Mouse (Mus musculus): ENCODE measurements around the gene Rnf144b. TPM values are rescaled to one million over a fixed set of nuclear protein-coding genes. Genes with fewer than 3 reads are reported as not detected.
A peak's percentile ranks its signal among the peaks of the same experiment; 100 is the strongest.

The Rnf144b gene
- polyA plus RNA-seq, 1 experiment from 2014 or later, result 0.91 TPM

DNA sequence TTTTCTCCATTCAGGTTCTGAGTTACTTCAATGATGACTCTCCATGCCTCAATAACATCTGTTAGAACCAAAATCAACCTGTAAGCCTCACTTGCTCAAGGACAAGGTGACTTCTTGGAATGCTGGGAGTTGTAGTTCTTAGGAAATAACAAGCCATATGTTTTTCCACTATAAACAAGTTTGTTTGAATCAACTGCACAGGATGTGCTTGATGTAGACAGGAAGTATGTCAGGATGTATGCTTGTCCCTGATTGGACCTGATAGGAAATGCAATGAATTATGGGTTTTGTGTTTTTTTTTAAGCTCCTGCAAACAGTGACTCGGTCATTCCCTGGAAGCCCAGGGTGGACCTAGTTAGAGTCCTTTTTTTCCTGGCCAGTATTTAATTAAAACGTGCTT, 139.5 kb downstream of the Rnf144b start:
- ATAC-seq, result peak; percentile 65; the same call in 1 of the 2 replicates
- Histone ChIP-seq H3K4me3 (ENCODE audit: low read depth, low read length) (no peak overlapping the region), H3K9ac (ENCODE audit: low read length) (no peak overlapping the region), H3K4me1 (ENCODE audit: control insufficient read depth, insufficient read depth, low read length) (peaks cover 2% of the 10 kb centered on the region; the same call in 1 of the 2 replicates), H3K36me3 (ENCODE audit: control insufficient read depth, insufficient read depth, low read length) (no peaks in the 10 kb centered on the region), H3K27me3 (replicated peaks; ENCODE audit: control insufficient read depth, insufficient read depth, low read length) (no peaks in the 10 kb centered on the region), H3K9me3 (replicated peaks; ENCODE audit: control insufficient read depth, low read length) (no peaks in the 10 kb centered on the region), H3K4me2 (ENCODE audit: low read length) (no peak overlapping the region), H3K27ac (ENCODE audit: low read depth, low read length) (no peak overlapping the region)
- peak; percentile 71 for DNase-seq (ENCODE audit: low spot score)
- 80% methylated on average over 2 of the region's 2 CpGs for WGBS

DNA sequence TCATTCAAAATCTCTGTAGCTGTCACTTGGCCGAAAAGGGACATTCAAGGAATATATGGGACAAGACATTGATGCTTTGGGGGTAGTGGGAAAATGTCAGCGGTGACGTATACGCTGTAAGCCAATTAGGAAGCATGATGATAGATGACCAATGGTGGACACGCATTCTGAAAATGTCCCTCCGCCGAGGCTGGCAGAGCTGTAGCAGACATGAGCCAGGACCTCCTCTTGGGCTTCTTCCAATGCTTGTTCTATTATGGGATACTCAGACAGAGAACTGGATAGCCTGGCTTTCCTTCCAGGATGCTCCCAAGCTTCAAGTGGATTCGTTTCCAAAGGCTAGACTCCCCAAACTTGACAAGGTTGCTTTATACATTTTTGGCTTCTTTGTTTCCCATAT, 141.9 kb downstream of the Rnf144b start:
- no peak for DNase-seq (ENCODE audit: low spot score)
- Histone ChIP-seq H3K4me3 (ENCODE audit: low read depth, low read length) (no peak overlapping the region), H3K4me1 (ENCODE audit: control insufficient read depth, insufficient read depth, low read length) (no peaks in the 10 kb centered on the region), H3K27ac (ENCODE audit: low read depth, low read length) (no peak overlapping the region), H3K9ac (ENCODE audit: low read length) (no peak overlapping the region), H3K36me3 (ENCODE audit: control insufficient read depth, insufficient read depth, low read length) (no peaks in the 10 kb centered on the region), H3K9me3 (replicated peaks; ENCODE audit: control insufficient read depth, low read length) (no peaks in the 10 kb centered on the region; the same call in 1 of the 2 replicates), H3K4me2 (ENCODE audit: low read length) (no peak overlapping the region), H3K27me3 (replicated peaks; ENCODE audit: control insufficient read depth, insufficient read depth, low read length) (no peaks in the 10 kb centered on the region)
- ATAC-seq, result no peak
- 91% methylated on average over 8 of the region's 8 CpGs for WGBS

DNA sequence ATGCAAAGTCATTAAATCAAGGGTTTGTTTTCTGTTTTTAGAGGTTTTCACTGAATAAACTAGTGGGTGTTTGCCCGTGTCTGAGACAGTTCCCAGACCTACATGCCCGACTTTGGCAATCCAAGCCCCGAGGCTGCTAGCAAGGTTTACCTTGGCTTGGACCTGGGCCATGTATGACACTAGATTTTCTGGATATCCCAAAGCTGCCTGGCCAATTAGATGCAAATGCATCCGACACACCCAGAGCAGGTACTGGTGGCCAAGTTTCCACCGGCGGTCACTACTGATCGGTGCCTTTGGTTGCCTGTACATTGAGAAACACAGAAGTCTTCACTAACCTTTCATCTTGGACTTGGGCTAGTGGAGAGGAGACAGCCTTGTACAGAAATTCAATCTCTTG, 144.0 kb downstream of the Rnf144b start:
- H3K36me3 ChIP-seq (ENCODE audit: control insufficient read depth, insufficient read depth, low read length), result no peaks in the 10 kb centered on the region

DNA sequence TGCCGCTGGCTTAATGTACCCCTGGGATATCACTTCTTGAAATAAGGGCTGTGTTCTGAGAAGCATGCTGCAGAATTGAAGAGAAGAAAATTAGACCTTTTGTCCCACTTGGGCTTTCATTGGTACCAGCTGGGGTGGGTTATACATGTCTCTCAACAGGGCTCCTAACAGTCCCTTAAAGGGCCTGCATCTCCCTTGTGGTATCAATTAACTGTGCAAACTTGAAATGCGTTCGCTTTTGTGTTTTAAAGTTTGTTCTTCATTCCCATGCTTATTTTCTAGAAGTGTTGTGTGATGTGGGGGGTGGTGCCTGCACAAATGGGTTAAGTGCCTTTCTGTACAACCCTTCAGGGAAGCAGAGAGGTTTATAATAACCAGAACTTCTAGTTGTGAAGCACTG, 145.8 kb downstream of the Rnf144b start:
- DNase-seq (ENCODE audit: low spot score) (peak; percentile 43), ATAC-seq (no peak)
- WGBS, result 33% methylated on average over 3 of the region's 3 CpGs
- no peak overlapping the region for H3K4me2 ChIP-seq (ENCODE audit: low read length)
- no peaks in the 10 kb centered on the region for H3K36me3 ChIP-seq (ENCODE audit: control insufficient read depth, insufficient read depth, low read length)
- H3K27ac ChIP-seq (ENCODE audit: low read depth, low read length), result no peak overlapping the region
- H3K27me3 ChIP-seq (replicated peaks; ENCODE audit: control insufficient read depth, insufficient read depth, low read length), result no peaks in the 10 kb centered on the region
- no peak overlapping the region for H3K4me3 ChIP-seq (ENCODE audit: low read depth, low read length)
- H3K4me1 ChIP-seq (ENCODE audit: control insufficient read depth, insufficient read depth, low read length), result peaks cover 2% of the 10 kb centered on the region; the same call in 1 of the 2 replicates
- H3K9ac ChIP-seq (ENCODE audit: low read length), result no peak overlapping the region
- H3K9me3 ChIP-seq (replicated peaks; ENCODE audit: control insufficient read depth, low read length), result no peaks in the 10 kb centered on the region; the same call in 1 of the 2 replicates

More for the DNA sequence above, 144.0 kb downstream of the Rnf144b start:
- ATAC-seq, result no peak
- DNase-seq (ENCODE audit: low spot score), result no peak
- H3K4me3 ChIP-seq (ENCODE audit: low read depth, low read length), result no peak overlapping the region
- H3K9ac ChIP-seq (ENCODE audit: low read length), result no peak overlapping the region
- 83% methylated on average over 7 of the region's 7 CpGs for WGBS
- no peaks in the 10 kb centered on the region for H3K4me1 ChIP-seq (ENCODE audit: control insufficient read depth, insufficient read depth, low read length)
- H3K9me3 ChIP-seq (replicated peaks; ENCODE audit: control insufficient read depth, low read length), result no peaks in the 10 kb centered on the region; the same call in 1 of the 2 replicates
- H3K4me2 ChIP-seq (ENCODE audit: low read length), result no peak overlapping the region
- no peaks in the 10 kb centered on the region for H3K27me3 ChIP-seq (replicated peaks; ENCODE audit: control insufficient read depth, insufficient read depth, low read length)
- no peak overlapping the region for H3K27ac ChIP-seq (ENCODE audit: low read depth, low read length)

DNA sequence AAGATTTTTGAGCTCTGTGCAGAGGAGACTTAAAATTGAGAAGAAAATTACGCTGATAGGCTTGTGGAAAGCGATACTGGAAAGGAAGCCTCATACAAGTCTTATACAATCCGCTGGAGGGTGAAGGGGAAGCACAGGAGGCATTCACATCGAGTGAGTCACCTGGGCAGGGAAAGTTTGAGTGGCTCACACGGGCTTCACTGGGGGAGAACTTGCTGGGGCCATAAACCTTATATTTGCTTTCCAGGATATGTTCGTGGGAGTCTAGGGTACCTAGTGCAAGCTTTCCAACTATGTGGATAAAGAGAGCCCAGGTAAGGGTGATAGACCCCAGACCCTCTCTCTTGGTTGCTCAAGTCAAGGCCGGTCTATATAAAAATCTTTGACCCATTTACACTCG, 150.5 kb downstream of the Rnf144b start:
- H3K4me3 ChIP-seq (ENCODE audit: low read depth, low read length), result no peak overlapping the region
- peak overlapping the region; percentile 51 for H3K9ac ChIP-seq (ENCODE audit: low read length)
- DNase-seq (ENCODE audit: low spot score), result no peak
- H3K4me2 ChIP-seq (ENCODE audit: low read length), result peak overlapping the region; percentile 39
- no peak for ATAC-seq
- 12% methylated on average over 8 of the region's 8 CpGs for WGBS
- 0 out of 2 replicates have a peak overlapping the region, but pooled peaks have one; percentile 27 for H3K27ac ChIP-seq (ENCODE audit: low read depth, low read length)
- peaks cover 8% of the 10 kb centered on the region for H3K4me1 ChIP-seq (ENCODE audit: control insufficient read depth, insufficient read depth, low read length)
- H3K27me3 ChIP-seq (replicated peaks; ENCODE audit: control insufficient read depth, insufficient read depth, low read length), result no peaks in the 10 kb centered on the region
- H3K36me3 ChIP-seq (ENCODE audit: control insufficient read depth, insufficient read depth, low read length), result no peaks in the 10 kb centered on the region
- no peaks in the 10 kb centered on the region for H3K9me3 ChIP-seq (replicated peaks; ENCODE audit: control insufficient read depth, low read length)

DNA sequence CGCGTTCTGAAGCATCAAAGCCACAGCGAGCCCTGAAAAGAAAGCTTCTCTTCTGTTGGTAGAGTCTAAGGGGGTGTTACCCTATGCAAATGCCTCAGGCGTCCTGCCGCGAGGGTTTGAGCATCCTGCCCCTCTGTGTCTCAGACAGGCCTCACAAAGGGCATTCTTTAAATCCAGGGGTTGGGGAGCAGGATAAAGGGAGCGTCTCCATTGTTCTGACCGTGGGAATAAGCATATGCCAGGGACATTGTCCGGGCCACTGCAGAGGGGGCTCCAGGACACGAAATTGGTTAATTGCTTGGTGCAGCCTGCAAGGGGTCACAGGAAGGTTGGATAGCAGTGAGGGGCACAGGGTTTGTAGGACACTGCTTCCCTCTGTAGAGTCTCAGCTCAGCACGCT, 151.0 kb downstream of the Rnf144b start:
- 3% methylated on average over 11 of the region's 11 CpGs for WGBS
- Histone ChIP-seq H3K27ac (ENCODE audit: low read depth, low read length) (0 out of 2 replicates have a peak overlapping the region, but pooled peaks have one; percentile 27), H3K9me3 (replicated peaks; ENCODE audit: control insufficient read depth, low read length) (no peaks in the 10 kb centered on the region), H3K4me1 (ENCODE audit: control insufficient read depth, insufficient read depth, low read length) (peaks cover 12% of the 10 kb centered on the region), H3K36me3 (ENCODE audit: control insufficient read depth, insufficient read depth, low read length) (no peaks in the 10 kb centered on the region), H3K9ac (ENCODE audit: low read length) (peak overlapping the region; percentile 51), H3K27me3 (replicated peaks; ENCODE audit: control insufficient read depth, insufficient read depth, low read length) (no peaks in the 10 kb centered on the region), H3K4me3 (ENCODE audit: low read depth, low read length) (no peak overlapping the region), H3K4me2 (ENCODE audit: low read length) (peak overlapping the region; percentile 39)
- ATAC-seq, result peak; percentile 37
- DNase-seq (ENCODE audit: low spot score), result peak; percentile 64

DNA sequence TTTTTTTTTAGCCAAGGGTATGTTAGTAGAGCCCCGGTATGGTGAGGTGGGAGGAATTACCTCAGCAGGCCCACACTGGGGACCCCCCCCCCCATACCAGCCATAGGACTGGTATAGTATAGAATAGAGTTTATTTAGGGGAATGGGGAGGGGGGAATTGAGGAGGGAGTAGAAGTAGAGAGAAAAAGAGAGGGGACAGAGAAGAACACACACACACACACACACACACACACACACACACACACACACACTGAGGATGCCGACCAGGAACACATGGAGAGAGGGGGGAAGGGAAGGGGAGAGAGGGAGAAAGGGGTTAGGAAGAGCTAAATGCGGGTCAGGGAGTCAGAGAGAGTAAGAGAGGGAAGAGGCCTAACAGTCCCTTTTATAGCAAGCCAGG, 151.7 kb downstream of the Rnf144b start:
- no peaks in the 10 kb centered on the region for H3K27me3 ChIP-seq (replicated peaks; ENCODE audit: control insufficient read depth, insufficient read depth, low read length)
- H3K4me3 ChIP-seq (ENCODE audit: low read depth, low read length), result no peak overlapping the region
- 12% methylated on average over 3 of the region's 3 CpGs for WGBS
- H3K36me3 ChIP-seq (ENCODE audit: control insufficient read depth, insufficient read depth, low read length), result no peaks in the 10 kb centered on the region
- H3K27ac ChIP-seq (ENCODE audit: low read depth, low read length), result no peak overlapping the region
- 0 out of 2 replicates have a peak, but pooled peaks have one; percentile 4 for ATAC-seq
- no peak for DNase-seq (ENCODE audit: low spot score)
- H3K4me1 ChIP-seq (ENCODE audit: control insufficient read depth, insufficient read depth, low read length), result peaks cover 12% of the 10 kb centered on the region
- no peak overlapping the region for H3K4me2 ChIP-seq (ENCODE audit: low read length)
- no peak overlapping the region for H3K9ac ChIP-seq (ENCODE audit: low read length)
- H3K9me3 ChIP-seq (replicated peaks; ENCODE audit: control insufficient read depth, low read length), result no peaks in the 10 kb centered on the region

DNA sequence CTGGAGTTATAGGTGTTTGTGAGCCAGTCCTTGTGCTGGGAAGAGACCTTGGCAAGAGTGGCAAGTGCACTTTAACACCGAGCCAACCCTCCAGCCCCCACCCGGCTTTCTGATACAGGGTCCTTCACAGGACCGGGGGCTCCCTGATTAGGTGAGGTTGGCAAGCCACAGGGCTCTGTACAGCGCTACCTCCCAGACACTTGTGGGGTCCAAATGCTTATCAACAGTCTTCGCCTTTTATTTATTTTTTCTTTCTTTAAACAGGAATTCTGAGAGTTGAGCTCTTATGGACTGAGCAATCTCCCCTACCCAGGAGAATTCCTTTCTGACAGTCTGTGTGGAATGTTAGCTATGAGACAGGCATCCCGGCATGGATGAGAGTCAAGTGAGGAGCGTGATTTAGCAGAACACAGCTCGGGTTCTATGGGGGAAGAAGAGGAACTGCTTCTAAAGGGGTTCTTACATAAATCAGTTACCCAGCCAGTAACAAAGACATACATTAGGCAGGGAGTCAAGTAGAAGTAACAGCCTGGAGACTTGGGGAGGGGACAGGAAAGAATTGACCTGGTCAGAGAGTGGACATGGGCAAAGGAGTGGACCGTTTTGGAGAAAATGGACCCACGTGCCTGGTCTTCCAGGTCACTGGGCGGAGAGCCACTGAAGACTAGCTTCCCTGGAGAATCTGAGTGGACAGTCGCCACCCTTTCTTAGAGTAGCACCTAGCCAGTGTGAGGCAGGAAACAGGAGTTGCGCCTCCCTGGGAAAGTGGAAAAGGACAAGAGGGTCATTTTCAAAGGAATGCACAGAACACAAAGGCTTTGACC, 154.8 kb downstream of the Rnf144b start:
- no peak overlapping the region for H3K9ac ChIP-seq (ENCODE audit: low read length)
- no peak overlapping the region for H3K27ac ChIP-seq (ENCODE audit: low read depth, low read length)
- no peak overlapping the region for H3K4me3 ChIP-seq (ENCODE audit: low read depth, low read length)
- no peaks in the 10 kb centered on the region for H3K27me3 ChIP-seq (replicated peaks; ENCODE audit: control insufficient read depth, insufficient read depth, low read length)
- H3K9me3 ChIP-seq (replicated peaks; ENCODE audit: control insufficient read depth, low read length), result no peaks in the 10 kb centered on the region
- H3K4me1 ChIP-seq (ENCODE audit: control insufficient read depth, insufficient read depth, low read length), result peaks cover 12% of the 10 kb centered on the region
- ATAC-seq (no peak), DNase-seq (ENCODE audit: low spot score) (no peak)
- no peak overlapping the region for H3K4me2 ChIP-seq (ENCODE audit: low read length)
- no peaks in the 10 kb centered on the region for H3K36me3 ChIP-seq (ENCODE audit: control insufficient read depth, insufficient read depth, low read length)
- WGBS, result 37% methylated on average over 13 of the region's 13 CpGs

DNA sequence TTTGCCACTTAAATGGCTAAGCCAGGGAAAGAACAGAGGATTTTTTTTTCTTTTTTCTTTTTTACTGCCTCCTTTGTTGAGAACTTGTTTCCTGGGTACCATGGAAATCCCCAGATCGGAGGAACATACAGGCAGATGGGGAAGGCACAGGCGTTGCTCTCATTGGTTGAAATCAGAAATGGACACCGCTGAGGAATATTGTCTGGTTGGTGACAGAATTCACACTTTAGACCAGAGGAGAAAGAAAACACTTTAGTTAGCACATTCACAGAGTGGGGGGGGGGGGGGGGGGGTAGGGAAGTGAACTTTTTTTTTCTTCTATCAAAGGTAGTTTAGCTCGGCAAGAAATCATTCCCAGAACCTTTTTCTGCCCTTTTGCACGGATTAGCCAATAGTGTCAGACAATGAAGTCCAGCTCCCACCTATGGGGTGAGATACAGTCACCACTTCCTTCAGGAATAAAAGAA, 155.4 kb downstream of the Rnf144b start:
- no peak overlapping the region for H3K4me2 ChIP-seq (ENCODE audit: low read length)
- no peaks in the 10 kb centered on the region for H3K36me3 ChIP-seq (ENCODE audit: control insufficient read depth, insufficient read depth, low read length)
- peaks cover 12% of the 10 kb centered on the region for H3K4me1 ChIP-seq (ENCODE audit: control insufficient read depth, insufficient read depth, low read length)
- H3K9ac ChIP-seq (ENCODE audit: low read length), result no peak overlapping the region
- no peak overlapping the region for H3K27ac ChIP-seq (ENCODE audit: low read depth, low read length)
- H3K27me3 ChIP-seq (replicated peaks; ENCODE audit: control insufficient read depth, insufficient read depth, low read length), result no peaks in the 10 kb centered on the region
- DNase-seq (ENCODE audit: low spot score) (peak; percentile 41), ATAC-seq (no peak)
- no peaks in the 10 kb centered on the region for H3K9me3 ChIP-seq (replicated peaks; ENCODE audit: control insufficient read depth, low read length)
- 7% methylated on average over 5 of the region's 5 CpGs for WGBS
- H3K4me3 ChIP-seq (ENCODE audit: low read depth, low read length), result no peak overlapping the region
